Mouse (Mus musculus): ENCODE results near the gene Manf.
A peak's percentile ranks its signal among the peaks of the same experiment; 100 is the strongest.

DNA sequence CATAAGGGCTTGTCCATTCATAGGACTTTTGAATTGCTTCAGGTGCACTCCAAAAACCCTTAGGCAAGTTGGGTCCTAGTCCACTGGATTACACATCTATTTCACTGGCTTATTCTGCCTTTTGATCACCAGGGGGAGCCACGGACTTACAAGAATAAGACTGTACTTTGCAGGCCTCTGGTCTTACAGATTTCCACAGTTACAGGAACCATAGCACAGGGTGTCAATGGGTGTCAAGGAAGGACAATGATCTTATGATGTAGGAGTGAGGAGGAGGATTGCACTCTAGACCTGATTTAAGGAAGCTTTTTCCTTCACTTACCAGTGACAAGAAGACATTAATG is 12.0 kb upstream of the Manf start:
- TF ChIP-seq POLR2A (IDR thresholded peaks at IDR 0.05; ENCODE audit: extremely low read depth, insufficient read depth, low read length) = no peak
- peak; percentile 35 for TF ChIP-seq CTCF (IDR thresholded peaks at IDR 0.05; ENCODE audit: low read depth, low read length)
